Mouse (Mus musculus): ENCODE data around the gene Adamtsl1. TPM values are rescaled to one million over a fixed set of nuclear protein-coding genes. Genes with fewer than 3 reads are reported as not detected.

Gene Adamtsl1
- polyA plus RNA-seq, 1 experiment from 2014 or later = 22.0 TPM

- Histone ChIP-seq H3K27me3 (replicated peaks) (no peaks in the 10 kb centered on the region), H3K4me1 (no peaks in the 10 kb centered on the region), H3K4me3 (no peak overlapping the region), H3K36me3 (0 out of 2 replicates have a peak, but pooled peaks cover 2% of the 10 kb centered on the region), H3K27ac (no peak overlapping the region), H3K4me2 (replicated peaks) (no peak overlapping the region), H3K9me3 (no peaks in the 10 kb centered on the region), H3K9ac (no peak overlapping the region)
- ATAC-seq (ENCODE audit: low FRiP score, low read depth) = no peak
- 91% methylated on average over 5 of the region's 5 CpGs for WGBS
Measured at GRCm38 (mm10) chr4:86359398-86359797, 845.4 kb downstream of the Adamtsl1 start.

DNA sequence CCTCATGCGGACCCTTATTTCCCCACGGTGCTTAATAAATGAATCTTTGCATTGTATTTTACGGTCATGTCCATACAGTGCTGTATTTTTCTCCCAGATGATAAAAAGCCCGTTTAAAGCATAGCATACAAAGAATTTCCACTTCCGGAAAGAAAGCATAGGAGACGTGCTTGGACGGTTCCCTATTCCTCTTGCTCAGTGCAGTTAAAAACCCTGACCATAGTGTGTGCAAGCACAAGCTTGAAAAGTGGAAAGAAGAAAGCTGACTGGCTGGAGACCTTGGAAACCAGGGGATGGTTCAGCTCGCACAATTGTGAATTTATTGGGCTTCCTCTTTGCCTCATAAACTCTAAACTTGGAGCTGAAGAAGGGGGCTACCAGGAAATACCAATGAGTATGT, 855.1 kb downstream of the Adamtsl1 start:
- WGBS = 70% methylated on average over 8 of the region's 8 CpGs
- Histone ChIP-seq H3K27me3 (replicated peaks) (no peaks in the 10 kb centered on the region), H3K9ac (no peak overlapping the region), H3K4me2 (replicated peaks) (no peak overlapping the region), H3K4me3 (no peak overlapping the region), H3K9me3 (no peaks in the 10 kb centered on the region), H3K27ac (no peak overlapping the region), H3K36me3 (no peaks in the 10 kb centered on the region), H3K4me1 (no peaks in the 10 kb centered on the region)
- no peak for ATAC-seq (ENCODE audit: low FRiP score, low read depth)

- Histone ChIP-seq H3K9me3 (no peaks in the 10 kb centered on the region), H3K4me3 (no peak overlapping the region), H3K4me1 (no peaks in the 10 kb centered on the region), H3K9ac (no peak overlapping the region), H3K27me3 (replicated peaks) (no peaks in the 10 kb centered on the region), H3K36me3 (no peaks in the 10 kb centered on the region), H3K27ac (no peak overlapping the region), H3K4me2 (replicated peaks) (no peak overlapping the region)
- 66% methylated on average over 2 of the region's 2 CpGs for WGBS
- ATAC-seq (ENCODE audit: low FRiP score, low read depth) = no peak
Measured at GRCm38 (mm10) chr4:86373166-86373565, 859.2 kb downstream of the Adamtsl1 start.

GRCm38 (mm10) chr4:86383124-86383523, 869.2 kb downstream of the Adamtsl1 start:
- no peaks in the 10 kb centered on the region for H3K27me3 ChIP-seq (replicated peaks)
- 73% methylated on average over 2 of the region's 2 CpGs for WGBS
- H3K9ac ChIP-seq = no peak overlapping the region
- no peaks in the 10 kb centered on the region for H3K9me3 ChIP-seq
- no peak overlapping the region for H3K4me3 ChIP-seq
- H3K4me2 ChIP-seq (replicated peaks) = no peak overlapping the region
- H3K27ac ChIP-seq = no peak overlapping the region
- H3K36me3 ChIP-seq = no peaks in the 10 kb centered on the region
- 0 out of 2 replicates have a peak, but pooled peaks cover 5% of the 10 kb centered on the region for H3K4me1 ChIP-seq
- ATAC-seq (ENCODE audit: low FRiP score, low read depth) = no peak

DNA sequence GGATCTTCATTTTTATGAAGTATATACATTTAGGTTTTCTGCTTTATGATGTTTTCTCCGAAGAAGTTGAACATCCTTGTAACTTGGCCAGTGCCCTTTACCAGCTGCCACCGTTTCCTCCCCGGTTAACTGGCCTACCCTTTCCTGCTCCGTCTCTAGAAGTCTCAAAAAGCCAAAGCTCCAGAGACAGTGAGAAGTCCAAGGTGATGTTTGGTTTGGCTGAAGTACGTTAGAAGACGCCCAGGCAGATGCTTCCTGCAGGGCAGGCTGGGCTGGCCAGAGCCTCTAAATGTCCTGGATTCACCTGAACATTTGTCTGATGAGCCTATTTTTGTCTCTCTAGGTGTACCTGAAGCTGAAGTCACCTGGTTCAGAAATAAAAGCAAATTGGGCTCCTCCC, 871.1 kb downstream of the Adamtsl1 start:
- Histone ChIP-seq H3K27me3 (replicated peaks) (no peaks in the 10 kb centered on the region), H3K4me3 (no peak overlapping the region), H3K4me1 (0 out of 2 replicates have a peak, but pooled peaks cover 3% of the 10 kb centered on the region), H3K9ac (no peak overlapping the region), H3K4me2 (replicated peaks) (no peak overlapping the region), H3K36me3 (no peaks in the 10 kb centered on the region), H3K27ac (no peak overlapping the region), H3K9me3 (no peaks in the 10 kb centered on the region)
- WGBS = 92% methylated on average over 6 of the region's 6 CpGs
- no peak for ATAC-seq (ENCODE audit: low FRiP score, low read depth)

- H3K27ac ChIP-seq = no peak overlapping the region
- H3K4me1 ChIP-seq = no peaks in the 10 kb centered on the region
- WGBS = 74% methylated on average over 5 of the region's 5 CpGs
Measured at GRCm38 (mm10) chr4:86388430-86388829, 874.5 kb downstream of the Adamtsl1 start.

DNA sequence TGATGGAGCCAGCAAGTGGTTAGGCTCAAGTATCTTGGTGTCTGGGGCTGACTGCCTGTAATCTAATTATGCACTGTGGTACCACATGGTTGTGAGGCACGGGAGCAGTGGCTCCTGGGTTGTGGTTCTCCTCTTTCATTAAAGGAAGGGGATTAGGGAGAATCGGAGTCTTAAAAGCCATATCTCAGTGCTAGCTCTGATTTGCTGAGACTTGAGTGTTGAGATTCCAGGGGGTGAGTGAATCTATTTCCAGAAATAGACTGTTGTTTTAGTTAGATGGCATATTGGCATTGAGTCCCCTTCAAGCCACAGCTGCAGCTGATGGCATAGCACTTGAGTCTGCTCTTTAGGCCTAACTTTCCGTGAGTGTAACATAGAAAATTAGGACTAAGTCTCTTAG, 877.2 kb downstream of the Adamtsl1 start:
- no peaks in the 10 kb centered on the region for H3K4me1 ChIP-seq
- H3K36me3 ChIP-seq = no peaks in the 10 kb centered on the region
- WGBS = 85% methylated on average over 3 of the region's 3 CpGs
- H3K9ac ChIP-seq = no peak overlapping the region
- no peak for ATAC-seq (ENCODE audit: low FRiP score, low read depth)
- no peak overlapping the region for H3K27ac ChIP-seq
- no peaks in the 10 kb centered on the region for H3K27me3 ChIP-seq (replicated peaks)
- H3K4me3 ChIP-seq = no peak overlapping the region
- no peaks in the 10 kb centered on the region for H3K9me3 ChIP-seq
- no peak overlapping the region for H3K4me2 ChIP-seq (replicated peaks)

More at GRCm38 (mm10) chr4:86388430-86388829, 874.5 kb downstream of the Adamtsl1 start:
- H3K9me3 ChIP-seq = no peaks in the 10 kb centered on the region
- H3K36me3 ChIP-seq = no peaks in the 10 kb centered on the region
- no peak overlapping the region for H3K9ac ChIP-seq
- H3K4me3 ChIP-seq = no peak overlapping the region
- ATAC-seq (ENCODE audit: low FRiP score, low read depth) = no peak
- H3K4me2 ChIP-seq (replicated peaks) = no peak overlapping the region
- H3K27me3 ChIP-seq (replicated peaks) = no peaks in the 10 kb centered on the region

DNA sequence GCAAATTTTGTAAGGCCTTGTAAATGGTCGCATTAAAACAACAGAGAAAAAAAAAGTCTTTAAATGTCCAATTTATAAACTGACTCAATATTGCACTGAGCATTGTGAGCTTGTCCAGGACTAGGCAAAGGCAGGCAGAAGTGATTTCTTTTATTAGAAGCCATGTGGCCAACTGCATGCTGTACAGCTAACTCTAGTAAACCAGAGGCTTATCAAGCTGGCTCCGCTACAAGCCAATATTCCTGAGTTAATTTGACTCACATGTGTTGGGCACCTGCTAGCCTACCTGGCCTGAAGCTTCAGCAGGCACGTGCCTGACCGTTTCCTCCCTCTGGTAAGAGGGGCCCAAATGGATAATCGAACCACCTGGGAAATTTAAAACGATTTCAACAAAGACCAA, 881.7 kb downstream of the Adamtsl1 start:
- Histone ChIP-seq H3K4me3 (no peak overlapping the region), H3K36me3 (no peaks in the 10 kb centered on the region), H3K27ac (no peak overlapping the region), H3K9me3 (no peaks in the 10 kb centered on the region), H3K27me3 (replicated peaks) (no peaks in the 10 kb centered on the region), H3K4me2 (replicated peaks) (no peak overlapping the region), H3K9ac (no peak overlapping the region), H3K4me1 (no peaks in the 10 kb centered on the region; the same call in 1 of the 2 replicates)
- 88% methylated on average over 6 of the region's 6 CpGs for WGBS
- no peak for ATAC-seq (ENCODE audit: low FRiP score, low read depth)

- Histone ChIP-seq H3K4me1 (no peaks in the 10 kb centered on the region; the same call in 1 of the 2 replicates), H3K9ac (no peak overlapping the region), H3K4me2 (replicated peaks) (no peak overlapping the region), H3K36me3 (no peaks in the 10 kb centered on the region), H3K4me3 (no peak overlapping the region), H3K27me3 (replicated peaks) (no peaks in the 10 kb centered on the region), H3K27ac (no peak overlapping the region), H3K9me3 (no peaks in the 10 kb centered on the region)
- no peak for ATAC-seq (ENCODE audit: low FRiP score, low read depth)
- WGBS = 78% methylated on average over 7 of the region's 7 CpGs
Measured at GRCm38 (mm10) chr4:86396672-86397288, 882.8 kb downstream of the Adamtsl1 start.

GRCm38 (mm10) chr4:86397470-86397869, 883.5 kb downstream of the Adamtsl1 start:
- Histone ChIP-seq H3K9me3 (no peaks in the 10 kb centered on the region), H3K36me3 (no peaks in the 10 kb centered on the region), H3K9ac (no peak overlapping the region), H3K4me3 (no peak overlapping the region), H3K4me2 (replicated peaks) (no peak overlapping the region), H3K27ac (no peak overlapping the region), H3K27me3 (replicated peaks) (no peaks in the 10 kb centered on the region), H3K4me1 (no peaks in the 10 kb centered on the region; the same call in 1 of the 2 replicates)
- peak; percentile 37; the same call in 1 of the 2 replicates for ATAC-seq (ENCODE audit: low FRiP score, low read depth)
- WGBS = 42% methylated on average over 2 of the region's 2 CpGs

DNA sequence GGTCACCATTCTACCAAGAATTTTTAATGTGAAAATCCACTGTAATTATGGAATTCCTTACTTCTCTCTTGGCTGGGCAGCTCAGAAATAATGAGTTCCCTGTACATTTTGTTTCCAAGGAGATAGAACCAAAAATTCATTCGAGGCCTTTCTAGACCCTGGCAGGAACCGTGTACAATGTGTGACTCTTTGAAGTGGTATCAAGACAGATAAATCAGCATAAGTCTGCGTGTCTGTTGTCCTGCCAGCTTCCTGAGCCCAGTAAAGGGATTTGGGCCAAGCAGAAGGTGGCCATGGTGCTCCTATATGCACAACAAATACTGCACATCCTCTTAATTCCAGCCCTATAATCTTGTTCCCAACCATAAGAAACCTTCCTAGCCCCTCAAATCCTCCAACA, 887.1 kb downstream of the Adamtsl1 start:
- WGBS = 61% methylated on average over 3 of the region's 3 CpGs
- ATAC-seq (ENCODE audit: low FRiP score, low read depth) = no peak
- Histone ChIP-seq H3K9ac (no peak overlapping the region), H3K4me3 (no peak overlapping the region), H3K27me3 (replicated peaks) (no peaks in the 10 kb centered on the region), H3K27ac (no peak overlapping the region), H3K9me3 (no peaks in the 10 kb centered on the region), H3K4me2 (replicated peaks) (no peak overlapping the region), H3K36me3 (no peaks in the 10 kb centered on the region), H3K4me1 (no peaks in the 10 kb centered on the region; the same call in 1 of the 2 replicates)

DNA sequence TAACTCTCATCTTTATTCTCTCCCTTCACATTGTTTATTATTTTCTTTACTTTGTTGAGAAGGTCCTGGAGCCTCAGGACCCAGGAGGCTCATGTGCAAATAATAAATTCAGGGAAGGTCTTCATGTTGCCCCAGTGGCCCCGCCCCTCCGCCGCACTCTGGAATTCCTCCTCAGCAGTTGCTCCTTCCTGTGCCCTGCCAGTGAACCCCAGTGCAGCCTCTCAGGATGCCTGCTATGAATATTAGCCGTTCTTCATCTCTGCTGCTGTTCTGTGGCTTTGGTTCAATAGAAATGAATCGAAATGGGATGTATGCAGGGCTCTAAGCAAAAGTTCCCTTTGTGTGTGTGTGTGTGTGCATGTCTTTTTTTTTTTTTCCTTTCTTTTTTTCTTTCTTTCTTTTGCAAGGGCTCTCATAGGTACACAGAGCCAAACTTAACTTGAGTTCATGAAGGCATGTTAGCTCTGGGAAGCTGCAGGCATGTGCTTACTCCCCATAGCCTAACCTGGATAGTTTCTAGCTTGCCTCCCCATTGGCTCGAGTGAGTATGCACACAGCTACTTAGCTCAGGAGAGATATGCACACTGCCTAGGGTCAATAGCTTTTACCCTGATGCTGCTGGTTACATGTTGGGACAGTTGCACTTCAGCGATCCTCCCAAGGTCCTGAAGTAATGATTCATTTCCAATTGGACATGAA, 892.7 kb downstream of the Adamtsl1 start:
- Histone ChIP-seq H3K36me3 (no peaks in the 10 kb centered on the region), H3K4me3 (no peak overlapping the region), H3K4me1 (no peaks in the 10 kb centered on the region), H3K9ac (no peak overlapping the region), H3K27me3 (replicated peaks) (no peaks in the 10 kb centered on the region), H3K27ac (no peak overlapping the region), H3K9me3 (no peaks in the 10 kb centered on the region), H3K4me2 (replicated peaks) (no peak overlapping the region)
- WGBS = 49% methylated on average over 7 of the region's 7 CpGs
- no peak for ATAC-seq (ENCODE audit: low FRiP score, low read depth)

- no peak overlapping the region for H3K27ac ChIP-seq
Measured at GRCm38 (mm10) chr4:86407200-86407527, 893.2 kb downstream of the Adamtsl1 start.

More at GRCm38 (mm10) chr4:86407200-86407527, 893.2 kb downstream of the Adamtsl1 start:
- no peak overlapping the region for H3K4me3 ChIP-seq
- H3K27me3 ChIP-seq (replicated peaks) = no peaks in the 10 kb centered on the region
- H3K9ac ChIP-seq = no peak overlapping the region
- H3K36me3 ChIP-seq = no peaks in the 10 kb centered on the region
- H3K4me2 ChIP-seq (replicated peaks) = no peak overlapping the region
- WGBS = 63% methylated on average over 3 of the region's 3 CpGs
- no peak for ATAC-seq (ENCODE audit: low FRiP score, low read depth)
- H3K9me3 ChIP-seq = no peaks in the 10 kb centered on the region
- H3K4me1 ChIP-seq = no peaks in the 10 kb centered on the region
